Mouse (Mus musculus) forebrain, postnatal 0 days (tissue): Measurements from ENCODE around the gene Nrap. TPM values are rescaled to one million over a fixed set of nuclear protein-coding genes. Genes with fewer than 3 reads are reported as not detected.

ENCODE experiments used
- ATAC-seq: fragments of 200-750 bp; cut with Nextera tagmentation; 2 replicates; pipeline ENCODE4 v1.8.0; 2017; ENCODE audit warnings: mild to moderate bottlenecking, moderate library complexity
- DNase-seq: peaks from one replicate; pipeline ENCODE4 v3.0.0-alpha.2; 2015
- H3K27ac ChIP-seq: fragments of 300-500 bp; sonication (generic); 2 replicates; pipeline ENCODE4 v1.5.1; 2014; ENCODE audit warnings: low read depth, mild to moderate bottlenecking, antibody characterized with exemption, low read length, moderate library complexity, mixed read lengths
- H3K27me3 ChIP-seq: fragments of 300-500 bp; sonication (generic); 2 replicates; pipeline ENCODE4 v1.6.1; 2014; ENCODE audit warnings: mild to moderate bottlenecking, low read length, mixed read lengths; ENCODE audit not compliant: insufficient read depth
- H3K36me3 ChIP-seq: fragments of 300-500 bp; sonication (generic); 2 replicates; pipeline ENCODE4 v1.6.1; 2014; ENCODE audit warnings: mild to moderate bottlenecking, moderate library complexity; ENCODE audit not compliant: insufficient read depth
- H3K4me1 ChIP-seq: fragments of 300-500 bp; sonication (generic); 2 replicates; pipeline ENCODE4 v1.6.1; 2014; ENCODE audit warnings: antibody characterized with exemption; ENCODE audit not compliant: insufficient read depth
- H3K4me2 ChIP-seq: fragments of 300-500 bp; sonication (generic); 2 replicates; pipeline ENCODE4 v1.6.1; 2014; ENCODE audit warnings: low read depth, mild to moderate bottlenecking, moderate library complexity
- H3K4me3 ChIP-seq: fragments of 300-500 bp; sonication (generic); 2 replicates; pipeline ENCODE4 v1.5.1; 2014; ENCODE audit warnings: low read depth, low read length, mixed read lengths
- H3K9ac ChIP-seq: fragments of 300-500 bp; sonication (generic); 2 replicates; pipeline ENCODE4 v1.6.1; 2014; ENCODE audit warnings: mild to moderate bottlenecking
- H3K9me3 ChIP-seq: fragments of 300-500 bp; sonication (generic); 2 replicates; pipeline ENCODE4 v1.6.1; 2016; ENCODE audit warnings: low read length
- CTCF ChIP-seq: sonication (generic); IDR thresholded peaks from 2 replicates; pipeline ENCODE4 v1.5.1; 2016; ENCODE audit warnings: antibody characterized with exemption, control low read depth, low read depth
- WGBS: fragments of 180-500 bp; shearing (Covaris S2); extraction: QIAGEN DNeasy Blood & Tissue Kit; methylation state at CpG from one replicate; pipeline ENCODE4 v1.1.7; 2014; 5-methylcytosine and 5-hydroxymethylcytosine counted together
- polyA plus RNA-seq: library from polyadenylated mRNA; unstranded; fragments of >200 nt; fragmentation: Nextera tagmentation; extraction: Ambion mirVana; gene quantifications from 2 replicates; pipeline ENCODE4 v1.2.1, GENCODE M21; 2015
- total RNA-seq: library from RNA; depleted of rRNA; stranded (reverse); fragments of >200 nt; gene quantifications from 2 replicates; pipeline ENCODE4 v1.2.3, GENCODE M21; 2014

The Nrap gene
- total and polyA plus RNA-seq, 2 experiments from 2014 or later: 0.76 to 0.86 TPM

GRCm38 (mm10) chr19:56387726-56388302, 2.0 kb downstream of the Nrap start:
- Histone ChIP-seq H3K27ac (no peak overlapping the region), H3K36me3 (no peaks in the 10 kb centered on the region), H3K4me3 (no peak overlapping the region), H3K27me3 (no peaks in the 10 kb centered on the region), H3K4me2 (no peak overlapping the region), H3K9ac (no peak overlapping the region), H3K4me1 (no peaks in the 10 kb centered on the region), H3K9me3 (no peaks in the 10 kb centered on the region)
- WGBS: 86% methylated on average over 4 of the region's 4 CpGs
- DNase-seq: no peak
- no peak for TF ChIP-seq CTCF
- no peak for ATAC-seq

GRCm38 (mm10) chr19:56386095-56386494, 3.7 kb downstream of the Nrap start:
- Histone ChIP-seq H3K4me2 (no peak overlapping the region), H3K4me1 (no peaks in the 10 kb centered on the region), H3K9me3 (no peaks in the 10 kb centered on the region), H3K36me3 (no peaks in the 10 kb centered on the region), H3K9ac (no peak overlapping the region), H3K4me3 (no peak overlapping the region), H3K27ac (no peak overlapping the region), H3K27me3 (no peaks in the 10 kb centered on the region)
- ATAC-seq (no peak), DNase-seq (no peak)
- 79% methylated on average over 10 of the region's 10 CpGs for WGBS
- no peak for TF ChIP-seq CTCF

DNA sequence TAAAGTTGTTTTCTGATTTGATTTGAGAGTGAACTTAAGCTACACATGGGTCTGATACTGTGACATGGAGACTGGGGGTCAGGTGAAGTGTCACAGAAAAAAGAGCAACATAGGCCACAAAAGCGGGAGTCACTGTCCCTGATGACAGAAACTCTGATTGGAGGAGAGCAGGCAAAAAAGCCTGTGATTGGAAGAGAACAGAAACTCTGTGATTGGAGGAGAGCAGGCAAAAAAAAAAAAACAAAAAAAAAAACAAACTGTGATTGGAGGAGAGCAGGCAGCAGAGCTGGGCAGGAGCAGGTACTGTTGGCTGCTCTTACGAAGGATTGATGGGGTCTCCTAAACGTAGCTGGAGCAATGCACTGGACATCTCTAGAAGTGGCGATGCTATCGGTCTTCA, 4.3 kb downstream of the Nrap start:
- no peak for DNase-seq
- Histone ChIP-seq H3K36me3 (no peaks in the 10 kb centered on the region), H3K9ac (no peak overlapping the region), H3K4me2 (no peak overlapping the region), H3K9me3 (no peaks in the 10 kb centered on the region), H3K27ac (no peak overlapping the region), H3K27me3 (no peaks in the 10 kb centered on the region), H3K4me3 (no peak overlapping the region), H3K4me1 (no peaks in the 10 kb centered on the region)
- no peak for ATAC-seq
- TF ChIP-seq CTCF: no peak
- 89% methylated on average over 5 of the region's 5 CpGs for WGBS

DNA sequence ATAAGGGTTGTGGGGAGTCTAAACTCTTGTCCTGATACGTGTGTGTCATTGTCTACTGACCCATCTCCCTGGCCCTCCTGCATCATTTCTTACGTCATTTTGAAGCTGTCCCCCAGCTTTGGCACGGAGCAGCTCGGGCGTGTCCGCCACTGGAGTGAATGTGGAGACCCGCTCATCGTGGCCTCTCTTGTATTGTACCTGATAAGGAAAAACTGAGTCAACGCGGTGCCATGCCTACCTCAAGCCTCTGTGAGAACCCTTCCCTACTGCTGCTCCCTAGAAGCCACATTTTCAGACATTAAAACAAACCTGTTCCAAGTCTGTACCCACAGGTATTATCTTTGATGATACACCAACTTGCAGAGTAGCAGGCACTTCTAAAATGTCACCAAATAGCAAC, 8.4 kb downstream of the Nrap start:
- no peak overlapping the region for H3K9ac ChIP-seq
- no peaks in the 10 kb centered on the region for H3K27me3 ChIP-seq
- ATAC-seq (no peak), DNase-seq (no peak)
- no peak overlapping the region for H3K4me2 ChIP-seq
- H3K9me3 ChIP-seq: no peaks in the 10 kb centered on the region
- H3K36me3 ChIP-seq: no peaks in the 10 kb centered on the region
- no peak overlapping the region for H3K4me3 ChIP-seq
- no peak overlapping the region for H3K27ac ChIP-seq
- TF ChIP-seq CTCF: no peak
- no peaks in the 10 kb centered on the region for H3K4me1 ChIP-seq
- WGBS: 91% methylated on average over 10 of the region's 10 CpGs

GRCm38 (mm10) chr19:56380341-56380740, 9.5 kb downstream of the Nrap start:
- no peak overlapping the region for H3K4me3 ChIP-seq
- no peaks in the 10 kb centered on the region for H3K36me3 ChIP-seq
- DNase-seq: no peak
- no peaks in the 10 kb centered on the region for H3K9me3 ChIP-seq
- no peaks in the 10 kb centered on the region for H3K27me3 ChIP-seq
- WGBS: 82% methylated on average over 7 of the region's 7 CpGs
- TF ChIP-seq CTCF: no peak
- H3K9ac ChIP-seq: no peak overlapping the region
- H3K4me1 ChIP-seq: no peaks in the 10 kb centered on the region
- no peak for ATAC-seq
- H3K27ac ChIP-seq: no peak overlapping the region
- no peak overlapping the region for H3K4me2 ChIP-seq

DNA sequence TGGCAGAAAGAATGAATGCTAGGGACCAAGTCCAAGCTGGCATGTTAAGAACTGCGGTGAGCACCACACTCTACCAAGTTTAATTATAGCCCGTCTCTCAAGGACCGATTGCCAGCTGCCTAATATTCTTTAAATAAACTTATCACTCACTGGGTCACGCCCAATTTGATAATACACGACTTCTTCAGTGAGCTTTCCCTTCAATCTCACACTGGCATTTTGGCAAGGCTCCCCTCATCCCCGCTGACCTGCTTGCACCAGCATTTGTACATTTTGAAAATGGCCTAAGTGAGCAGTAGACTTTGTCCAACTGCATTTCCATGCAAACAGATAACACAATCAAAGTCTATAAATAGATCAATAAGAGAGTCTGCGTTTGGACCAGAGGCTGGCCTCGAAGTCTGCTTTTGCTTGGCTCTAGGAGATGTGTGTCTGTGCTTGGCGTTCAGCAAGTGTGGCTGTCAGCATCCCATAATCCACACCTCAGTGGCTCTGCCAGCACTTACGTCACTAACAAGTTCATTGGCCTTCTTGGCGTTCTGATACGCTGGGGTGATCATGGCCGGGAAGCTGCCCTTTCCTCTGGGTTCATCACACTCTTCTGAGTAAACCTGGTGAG, 11.2 kb downstream of the Nrap start:
- WGBS: 71% methylated on average over 13 of the region's 13 CpGs
- Histone ChIP-seq H3K9me3 (no peaks in the 10 kb centered on the region), H3K9ac (no peak overlapping the region), H3K27ac (no peak overlapping the region), H3K27me3 (no peaks in the 10 kb centered on the region), H3K36me3 (no peaks in the 10 kb centered on the region), H3K4me2 (no peak overlapping the region), H3K4me1 (no peaks in the 10 kb centered on the region), H3K4me3 (no peak overlapping the region)
- ATAC-seq: no peak
- no peak for TF ChIP-seq CTCF
- no peak for DNase-seq

GRCm38 (mm10) chr19:56378007-56378406, 11.8 kb downstream of the Nrap start:
- no peak for DNase-seq
- no peaks in the 10 kb centered on the region for H3K27me3 ChIP-seq
- no peak overlapping the region for H3K27ac ChIP-seq
- WGBS: 86% methylated on average over 5 of the region's 5 CpGs
- H3K4me1 ChIP-seq: no peaks in the 10 kb centered on the region
- TF ChIP-seq CTCF: no peak
- ATAC-seq: no peak
- H3K9me3 ChIP-seq: no peaks in the 10 kb centered on the region
- H3K9ac ChIP-seq: no peak overlapping the region
- no peaks in the 10 kb centered on the region for H3K36me3 ChIP-seq
- no peak overlapping the region for H3K4me2 ChIP-seq
- H3K4me3 ChIP-seq: no peak overlapping the region
